Mouse (Mus musculus) lung, postnatal 0 days (tissue): ENCODE measurements around the gene Iqcn.

Experiments
- CTCF ChIP-seq: IDR thresholded peaks from 2 replicates; pipeline ENCODE4 v1.5.1; 2016; ENCODE audit warnings: antibody characterized with exemption, mild to moderate bottlenecking
- EP300 ChIP-seq: IDR thresholded peaks from 2 replicates; pipeline ENCODE4 v1.6.1; 2016; ENCODE audit warnings: antibody characterized with exemption, mild to moderate bottlenecking, control low read depth

GRCm38 (mm10) chr8:70680039-70680438 lies 23.2 kb upstream of the Iqcn start:
- TF ChIP-seq EP300: no peak
- TF ChIP-seq CTCF: no peak
